Mouse (Mus musculus): ENCODE data around the gene Bach2.

Bach2 gene

GRCm38 (mm10) chr4:32238366-32238854 is at the start of gene Bach2:
Gene Bach2, plus strand, starts transcription at chr4:32238804.
- peak; percentile 83 to 90 for DNase-seq (ENCODE audit: low spot score in 2 of 2)

DNA sequence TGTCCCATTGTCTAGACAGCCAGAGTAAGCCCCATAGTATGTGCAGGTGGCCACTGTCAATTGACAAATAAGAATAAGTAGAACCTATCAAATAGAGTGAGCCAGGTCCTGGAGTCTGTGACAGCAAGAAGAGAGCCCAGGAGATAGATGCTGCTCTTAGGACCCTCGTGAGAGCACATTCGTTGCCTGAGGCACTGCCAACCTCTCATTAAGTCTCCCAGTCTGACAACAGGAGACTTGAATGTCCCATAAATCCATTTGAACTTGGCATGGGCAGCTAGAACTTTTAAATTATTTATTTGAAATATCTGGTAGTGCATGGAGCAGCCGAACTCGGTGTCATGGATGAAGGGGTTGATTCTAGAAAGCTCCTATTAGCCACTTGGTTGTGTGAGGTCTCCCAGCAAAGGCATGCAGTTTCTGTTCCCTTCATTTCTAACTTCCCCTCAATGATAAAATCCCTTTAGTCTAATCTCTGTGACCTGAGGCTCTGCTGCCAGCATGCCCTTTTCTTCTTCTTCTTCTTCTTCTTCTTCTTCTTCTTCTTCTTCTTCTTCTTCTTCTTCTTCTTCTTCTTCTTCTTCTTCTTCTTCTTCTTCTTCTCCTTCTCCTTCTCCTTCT is 49.1 kb upstream of the Bach2 start:
- no peak for DNase-seq (ENCODE audit: low spot score in 2 of 2)

DNA sequence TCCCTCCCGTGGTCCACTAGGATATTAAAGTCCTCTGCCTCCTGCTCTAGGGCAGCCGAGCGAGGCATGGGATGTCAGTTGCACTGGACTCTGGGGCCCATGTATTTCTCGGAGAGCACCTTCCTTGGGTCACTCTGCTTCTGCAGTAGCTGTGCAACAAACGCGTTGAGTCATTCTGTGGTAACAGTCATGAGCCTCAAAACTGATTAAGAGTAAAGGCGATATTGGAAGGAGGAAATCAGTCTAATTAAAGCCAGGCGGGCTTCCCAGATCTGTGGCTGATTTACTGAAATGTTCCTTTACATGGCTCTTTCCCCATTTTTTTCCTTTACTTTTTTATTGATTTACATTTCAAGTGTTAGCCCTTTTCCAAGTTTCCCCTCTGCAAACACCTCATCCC is 48.1 kb upstream of the Bach2 start:
- no peak for DNase-seq (ENCODE audit: low spot score in 2 of 2)

DNA sequence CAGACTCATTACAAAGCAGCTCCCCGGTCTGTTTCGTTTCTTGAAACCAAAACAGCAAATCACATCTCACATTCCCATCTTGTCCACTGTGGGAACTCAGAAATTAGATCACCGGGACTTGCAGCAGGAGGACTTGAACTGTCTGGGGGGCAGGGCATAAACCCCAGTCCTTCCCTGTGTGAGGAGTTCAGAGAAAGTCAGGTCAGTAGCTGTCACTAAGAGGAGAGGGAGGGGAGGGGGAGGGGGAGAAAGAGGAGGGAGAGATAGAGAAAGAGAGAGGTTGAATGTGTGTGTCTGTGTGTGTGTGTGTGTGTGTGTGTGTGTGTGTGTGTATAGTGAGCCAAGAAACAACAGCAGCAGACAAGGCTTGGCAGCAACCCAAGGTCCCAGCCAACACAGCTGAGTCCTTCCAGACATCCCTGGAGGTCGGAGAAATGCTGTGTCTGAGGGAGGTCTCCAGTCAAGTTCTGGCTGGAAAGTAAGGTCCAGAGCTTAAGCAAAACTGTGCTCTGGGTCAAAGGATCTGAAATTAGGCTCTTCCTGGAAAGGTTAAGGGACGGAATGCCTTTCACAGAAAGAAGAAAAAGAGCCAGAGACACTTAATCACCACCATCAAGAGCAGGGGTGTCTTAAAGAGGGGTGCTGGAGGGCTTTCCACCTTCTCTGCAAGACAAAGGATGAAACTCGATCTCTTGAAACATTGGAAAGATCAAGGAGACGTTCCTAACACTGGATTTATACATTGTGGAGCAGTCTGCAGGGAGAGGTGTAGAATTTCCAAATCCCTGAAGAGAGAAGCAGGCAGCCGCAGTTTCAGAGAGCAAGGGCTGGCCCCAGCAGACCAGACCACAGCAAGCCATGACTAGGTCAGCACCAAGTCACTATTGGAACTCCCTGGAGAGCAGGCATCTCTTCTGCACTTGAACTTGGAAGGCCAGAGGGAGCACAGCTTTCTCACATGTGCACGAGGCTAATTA is 42.4 kb upstream of the Bach2 start:
- DNase-seq (ENCODE audit: low spot score in 2 of 2), result no peak

DNA sequence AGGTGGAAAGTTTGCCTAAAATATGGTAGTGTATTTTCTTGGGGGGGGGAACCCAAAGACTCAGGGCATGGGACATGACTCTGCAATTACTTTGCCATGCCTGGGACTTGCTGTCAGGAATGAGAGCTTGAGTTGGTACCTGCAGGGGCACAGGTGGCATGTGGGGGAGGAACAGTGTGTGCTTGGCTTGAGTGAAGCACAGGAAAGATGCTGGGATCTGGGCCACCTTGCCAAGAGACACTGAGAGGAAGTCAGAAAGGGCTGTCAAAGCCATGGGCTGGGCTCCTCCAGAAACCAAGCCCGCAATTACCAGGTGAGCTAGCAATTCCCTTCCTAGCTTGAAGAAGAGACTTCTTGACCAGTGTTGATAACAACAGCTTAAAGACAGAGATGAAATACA is 40.6 kb upstream of the Bach2 start:
- no peak for DNase-seq (ENCODE audit: low spot score in 2 of 2)

DNA sequence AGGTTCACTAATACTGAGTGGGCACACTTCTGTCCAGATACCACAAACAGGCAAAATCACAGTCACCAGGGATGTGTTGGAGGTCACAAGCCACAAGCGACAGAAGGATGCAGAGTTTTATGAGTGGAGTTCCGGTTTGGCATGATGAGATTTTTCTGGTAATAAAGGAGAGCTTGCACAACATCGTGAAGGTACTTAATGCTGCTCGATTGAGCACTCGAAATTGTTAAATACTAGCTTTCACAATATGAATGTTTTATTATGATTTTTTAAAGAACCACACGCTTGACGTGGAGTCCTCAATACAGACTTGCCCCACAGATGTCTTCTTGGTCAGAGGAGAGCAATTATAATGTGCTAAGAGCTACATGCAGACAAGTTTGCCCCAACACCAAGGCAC is 40.0 kb upstream of the Bach2 start:
- no peak for DNase-seq (ENCODE audit: low spot score in 2 of 2)

GRCm38 (mm10) chr4:32199156-32199555 is 39.4 kb upstream of the Bach2 start:
- no peak for DNase-seq (ENCODE audit: low spot score in 2 of 2)

DNA sequence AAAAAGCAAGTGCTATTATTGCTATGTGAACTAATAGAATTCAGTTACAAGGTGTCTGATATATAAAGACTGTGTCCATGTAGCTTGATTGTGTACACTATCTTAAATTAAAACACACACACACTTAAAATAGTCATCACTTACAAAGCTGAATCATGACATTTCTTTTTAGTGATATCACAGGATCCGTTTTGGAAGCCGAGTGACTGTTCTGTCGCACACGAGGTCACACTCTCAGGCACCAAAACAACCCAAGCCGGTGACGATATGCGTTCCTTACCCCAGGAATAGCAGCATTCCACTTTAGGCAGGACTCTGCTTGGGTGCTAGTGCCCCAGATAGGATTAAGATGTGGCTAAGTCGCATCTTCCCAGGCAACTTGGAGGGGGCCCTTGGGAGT is 37.5 kb upstream of the Bach2 start:
- DNase-seq (ENCODE audit: low spot score in 2 of 2), result no peak

- DNase-seq (ENCODE audit: low spot score in 2 of 2), result no peak
Observed at GRCm38 (mm10) chr4:32202362-32202761, 36.2 kb upstream of the Bach2 start.

DNA sequence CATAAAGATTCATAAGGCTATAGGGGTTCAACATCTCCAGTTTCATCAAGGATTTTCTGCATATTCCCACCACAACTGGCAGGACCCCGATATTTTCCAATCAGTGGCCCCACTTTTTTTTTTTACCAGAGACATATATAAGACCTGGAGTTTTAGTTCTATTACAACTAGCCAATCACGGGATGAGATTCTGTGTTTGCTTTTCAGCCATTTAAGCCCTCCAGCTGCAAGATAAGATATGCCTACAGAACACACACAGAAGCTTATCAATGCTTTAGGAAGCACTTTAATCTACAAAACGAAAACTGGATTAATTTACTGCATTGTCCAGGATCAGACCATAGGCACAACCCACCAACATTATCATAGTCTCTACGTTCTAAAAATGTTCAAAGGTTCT is 33.8 kb upstream of the Bach2 start:
- DNase-seq (ENCODE audit: low spot score in 2 of 2), result no peak

- DNase-seq (ENCODE audit: low spot score in 2 of 2), result no peak
Observed at GRCm38 (mm10) chr4:32205825-32206224, 32.8 kb upstream of the Bach2 start.

GRCm38 (mm10) chr4:32209995-32210394 is 28.6 kb upstream of the Bach2 start:
- no peak for DNase-seq (ENCODE audit: low spot score in 2 of 2)

- no peak for DNase-seq (ENCODE audit: low spot score in 2 of 2)
Observed at GRCm38 (mm10) chr4:32210424-32211184, 28.0 kb upstream of the Bach2 start.

- DNase-seq (ENCODE audit: low spot score in 2 of 2), result no peak
Observed at GRCm38 (mm10) chr4:32212593-32212992, 26.0 kb upstream of the Bach2 start.

DNA sequence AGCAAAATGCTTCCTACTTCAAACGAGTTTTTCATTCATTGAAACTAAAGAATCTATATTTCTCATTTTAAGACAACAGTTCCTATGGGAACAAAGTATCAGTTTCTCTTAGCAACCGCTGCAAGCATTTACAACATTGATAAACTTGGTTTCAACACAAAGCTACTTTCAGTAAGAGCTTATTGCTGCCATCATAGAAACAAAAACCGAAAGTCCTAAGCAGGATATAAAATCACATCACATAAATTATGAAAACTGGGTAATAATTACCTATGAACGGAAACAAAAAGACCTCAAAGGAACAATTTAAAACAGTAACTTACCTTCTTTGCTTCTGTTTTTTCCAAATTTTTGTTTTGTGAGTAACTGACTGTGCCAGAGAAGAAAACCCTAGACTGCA is 22.1 kb upstream of the Bach2 start:
- no peak for DNase-seq (ENCODE audit: low spot score in 2 of 2)

DNA sequence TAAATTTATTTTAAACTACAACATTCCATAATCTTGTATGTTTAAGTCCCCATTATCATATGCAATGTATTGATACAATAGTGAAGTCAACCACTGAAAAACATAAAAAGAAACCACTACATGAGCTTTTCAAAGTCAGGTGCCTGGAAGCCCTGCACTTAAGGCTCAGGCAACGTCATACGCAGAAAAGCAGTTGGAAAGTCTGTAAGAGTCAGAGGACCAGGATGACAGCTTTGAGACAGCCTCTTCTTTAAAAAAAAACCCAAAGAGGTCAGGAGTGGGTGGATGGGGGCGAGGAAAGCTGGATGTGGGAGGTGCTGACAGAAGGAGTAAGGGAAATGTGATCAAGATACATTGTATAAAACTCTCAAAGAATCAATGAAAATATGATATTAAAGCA is 21.6 kb upstream of the Bach2 start:
- no peak for DNase-seq (ENCODE audit: low spot score in 2 of 2)

GRCm38 (mm10) chr4:32217593-32217992 is 21.0 kb upstream of the Bach2 start:
- DNase-seq (ENCODE audit: low spot score in 2 of 2), result no peak

DNA sequence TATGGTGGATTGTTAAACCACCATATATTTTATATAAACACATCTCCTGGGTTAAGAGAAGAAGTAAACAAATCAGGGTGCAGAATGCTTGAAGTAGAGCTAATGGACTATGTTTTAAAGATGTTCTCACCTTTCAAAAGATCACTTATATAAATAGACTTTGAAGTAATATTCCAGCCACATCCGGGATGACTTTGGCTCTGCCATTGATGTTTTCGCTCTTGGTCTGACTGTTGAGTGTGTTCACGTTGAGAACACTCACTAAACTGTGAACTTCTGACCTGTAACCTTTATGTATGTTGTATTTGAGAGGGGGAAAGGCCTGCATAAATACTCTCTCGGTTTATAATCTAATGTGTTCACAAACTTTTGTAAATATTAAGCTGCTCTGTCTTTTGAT is 20.2 kb upstream of the Bach2 start:
- DNase-seq (ENCODE audit: low spot score in 2 of 2), result no peak

DNA sequence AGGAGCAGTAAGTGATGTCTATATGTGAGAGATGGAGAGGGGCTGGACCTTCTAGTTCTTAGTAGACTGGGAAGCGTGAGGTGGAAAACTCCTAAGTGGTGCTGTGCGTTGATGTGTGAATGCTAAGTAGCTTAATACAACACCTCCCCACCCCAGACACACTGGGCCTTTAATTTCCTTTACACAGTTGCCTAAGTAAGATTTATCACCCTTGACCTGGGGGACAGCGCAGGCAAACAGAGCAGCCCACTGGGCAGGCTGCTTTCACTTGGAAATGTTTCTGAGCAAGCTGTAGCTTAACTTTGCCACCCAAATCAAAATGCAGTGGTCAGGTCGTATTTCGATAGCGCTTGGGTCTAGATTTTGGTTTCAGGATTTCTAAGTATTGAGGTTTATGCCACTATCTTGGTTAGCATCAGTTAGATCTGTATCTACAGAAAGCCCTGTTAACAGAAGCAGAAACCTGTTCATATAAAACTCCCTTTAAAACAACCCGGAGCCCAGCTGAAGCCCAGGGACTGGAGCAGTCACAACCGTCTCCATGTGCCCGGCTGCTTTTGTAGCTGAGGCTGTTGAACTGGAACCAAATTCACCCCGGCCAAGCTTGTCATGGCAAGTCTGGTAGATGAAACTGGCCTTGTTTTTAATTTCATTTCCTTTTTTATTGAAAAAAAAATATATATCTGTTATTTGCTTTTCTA is 19.0 kb upstream of the Bach2 start:
- DNase-seq (ENCODE audit: low spot score in 2 of 2), result no peak

- DNase-seq (ENCODE audit: low spot score in 2 of 2), result no peak
Observed at GRCm38 (mm10) chr4:32220129-32220491, 18.5 kb upstream of the Bach2 start.

- DNase-seq (ENCODE audit: low spot score in 2 of 2), result no peak
Observed at GRCm38 (mm10) chr4:32220961-32221360, 17.6 kb upstream of the Bach2 start.

- DNase-seq (ENCODE audit: low spot score in 2 of 2), result no peak
Observed at GRCm38 (mm10) chr4:32223563-32223962, 15.0 kb upstream of the Bach2 start.
